In genomic region chr2:30897291-30897690, GRCm38 (mm10) we compare ENCODE assay signal across 12 mouse cellular contexts. TPM values are rescaled to one million over a fixed set of nuclear protein-coding genes. Genes with fewer than 3 reads are reported as not detected.
DNase-seq lines count a peak whose midpoint lies in the region; ATAC-seq and TF ChIP-seq lines count a peak whose summit lies in the region.
"Had no signal": no experiment of that assay in that cellular context is flagged by ENCODE, and none has a peak within 500 bp of the region (broad histone marks: within the 10 kb centered on the region; RNA-seq: fewer than 3 reads in every experiment).

No protein-coding gene starts in this region.

- 0 out of 2 replicates have a peak overlapping the region, but pooled peaks have one; percentile 24 for H3K9ac ChIP-seq in hindbrain, embryonic 13.5 days
- no peak overlapping the region for H3K9ac ChIP-seq in hindbrain, embryonic 11.5 days (ENCODE audit: low read depth, low read length)
- 0 out of 2 replicates have a peak overlapping the region, but pooled peaks have one; percentile 10 for H3K9ac ChIP-seq in kidney, embryonic 16.5 days (replicated peaks; ENCODE audit: low read length)

- H3K4me2 ChIP-seq in hindbrain, embryonic 13.5 days: no peak overlapping the region
- no peak overlapping the region for H3K4me2 ChIP-seq in hindbrain, embryonic 11.5 days (replicated peaks; ENCODE audit: low read depth, low read length)
- no peak overlapping the region for H3K4me2 ChIP-seq in kidney, embryonic 16.5 days (replicated peaks; ENCODE audit: low read depth, low read length)

- intact Hi-C loops in left cerebral cortex, postnatal 25 days (cut with DNase I): no loop called here

- TF ChIP-seq POLR2A in thymus, adult 2 months (IDR thresholded peaks at IDR 0.05; ENCODE audit: control insufficient read depth, extremely low read depth, insufficient read depth, low read length, poor library complexity): no peak

- WGBS in hindbrain, embryonic 13.5 days: 44% methylated on average over 6 of the region's 6 CpGs
- WGBS in hindbrain, embryonic 11.5 days: 46% methylated on average over 6 of the region's 6 CpGs
- 5% methylated on average over 6 of the region's 6 CpGs for WGBS in thymus, adult 2 months
- WGBS in kidney, embryonic 16.5 days: 32% methylated on average over 6 of the region's 6 CpGs

- peaks cover 16% of the 10 kb centered on the region for H3K27me3 ChIP-seq in hindbrain, embryonic 13.5 days
- H3K27me3 ChIP-seq in hindbrain, embryonic 11.5 days (ENCODE audit: control insufficient read depth, insufficient read depth, low read length): no peaks in the 10 kb centered on the region
- no peaks in the 10 kb centered on the region for H3K27me3 ChIP-seq in thymus, adult 2 months (ENCODE audit: control insufficient read depth, insufficient read depth, low read length)
- no peaks in the 10 kb centered on the region for H3K27me3 ChIP-seq in kidney, embryonic 16.5 days (ENCODE audit: insufficient read depth, low read length)

- DNase-seq in hindbrain, embryonic 11.5 days (ENCODE audit: low spot score): no peak
- DNase-seq in thymus, adult 2 months: no peak
- no peak for DNase-seq in thymus, postnatal 10 days (ENCODE audit: low spot score in 2 of 2)
- DNase-seq in thymus, postnatal 4 days: peak; percentile 24
- DNase-seq in left cerebral cortex, postnatal 25 days (ENCODE audit: low spot score in 2 of 2): no peak
- no peak for DNase-seq in testis, postnatal 10 days (ENCODE audit: low spot score)
- DNase-seq: heart, postnatal 4 days; midbrain, embryonic 14.5 days had no signal

- H3K27ac ChIP-seq in hindbrain, embryonic 13.5 days: no peak overlapping the region
- no peak overlapping the region for H3K27ac ChIP-seq in hindbrain, embryonic 11.5 days (ENCODE audit: low read depth, low read length)
- H3K27ac ChIP-seq in thymus, adult 2 months (ENCODE audit: control insufficient read depth, insufficient read depth, low read length): peak overlapping the region; percentile 3; the same call in 1 of the 2 replicates
- 0 out of 2 replicates have a peak overlapping the region, but pooled peaks have one; percentile 45 for H3K27ac ChIP-seq in kidney, embryonic 16.5 days (ENCODE audit: low read length)

- H3K9me3 ChIP-seq in hindbrain, embryonic 13.5 days: no peaks in the 10 kb centered on the region
- H3K9me3 ChIP-seq in hindbrain, embryonic 11.5 days (ENCODE audit: control insufficient read depth, low read length): no peaks in the 10 kb centered on the region
- no peaks in the 10 kb centered on the region for H3K9me3 ChIP-seq in kidney, embryonic 16.5 days (ENCODE audit: low read length)

- peaks cover 17% of the 10 kb centered on the region for H3K4me1 ChIP-seq in hindbrain, embryonic 13.5 days (replicated peaks)
- H3K4me1 ChIP-seq in hindbrain, embryonic 11.5 days (replicated peaks; ENCODE audit: control insufficient read depth, insufficient read depth, low read length): peaks cover 2% of the 10 kb centered on the region
- peaks cover 19% of the 10 kb centered on the region for H3K4me1 ChIP-seq in thymus, adult 2 months (replicated peaks; ENCODE audit: control insufficient read depth, insufficient read depth, low read length)
- peaks cover 29% of the 10 kb centered on the region for H3K4me1 ChIP-seq in kidney, embryonic 16.5 days (ENCODE audit: insufficient read depth, low read length)

- ATAC-seq in hindbrain, embryonic 13.5 days (ENCODE audit: low FRiP score): 0 out of 2 replicates have a peak, but pooled peaks have one; percentile 21
- no peak for ATAC-seq in hindbrain, embryonic 11.5 days (ENCODE audit: low FRiP score)
- peak; percentile 21; the same call in 1 of the 2 replicates for ATAC-seq in kidney, embryonic 16.5 days (ENCODE audit: low FRiP score, low TSS enrichment)
- ATAC-seq: forebrain, embryonic 16.5 days had no signal

- no peak for TF ChIP-seq CTCF in thymus, adult 2 months (IDR thresholded peaks at IDR 0.05; ENCODE audit: borderline replicate concordance, control insufficient read depth, extremely low read depth, insufficient read depth, low read length, poor library complexity)

- no peak overlapping the region for H3K4me3 ChIP-seq in hindbrain, embryonic 13.5 days
- H3K4me3 ChIP-seq in hindbrain, embryonic 11.5 days (ENCODE audit: low read depth, low read length): no peak overlapping the region
- no peak overlapping the region for H3K4me3 ChIP-seq in thymus, adult 2 months (ENCODE audit: control insufficient read depth, insufficient read depth, low read length)
- no peak overlapping the region for H3K4me3 ChIP-seq in kidney, embryonic 16.5 days (ENCODE audit: low read length)

- H3K36me3 ChIP-seq in hindbrain, embryonic 13.5 days: no peaks in the 10 kb centered on the region
- no peaks in the 10 kb centered on the region for H3K36me3 ChIP-seq in hindbrain, embryonic 11.5 days (ENCODE audit: control insufficient read depth, insufficient read depth, low read length)
- H3K36me3 ChIP-seq in thymus, adult 2 months (ENCODE audit: control insufficient read depth, insufficient read depth, low read length): no peaks in the 10 kb centered on the region
- no peaks in the 10 kb centered on the region for H3K36me3 ChIP-seq in kidney, embryonic 16.5 days (ENCODE audit: insufficient read depth, low read length)

RNA-seq across cellular contexts. Expression of gene Ptges, which starts 32.4 kb away (rescaled TPM):
- polyA plus RNA-seq in hindbrain, embryonic 13.5 days (2015; fragmentation: Nextera tagmentation; extraction: Ambion mirVana): 3.8 and 5.8 TPM in 2 replicates
- 5.5 and 5.6 TPM in 2 replicates for polyA plus RNA-seq in hindbrain, embryonic 11.5 days (2014; fragmentation: Nextera tagmentation; extraction: Ambion mirVana)
- 10.1 and 12.3 TPM in 2 replicates for polyA plus RNA-seq in thymus, adult 2 months (2012; rRNA removed)
- 19.1 and 25.2 TPM in 2 replicates for polyA plus RNA-seq in kidney, embryonic 16.5 days (2015; fragmentation: Nextera tagmentation; extraction: Ambion mirVana)
- 1 to 10 TPM; 4.5 to 5.1 TPM for total RNA-seq in left cerebral cortex, postnatal 25 days (2021)
- total RNA-seq: MEL had no signal

RNA-seq across cellular contexts. Expression of gene Tor1b, which starts 55.5 kb away (rescaled TPM):
- 17.4 and 17.6 TPM in 2 replicates for polyA plus RNA-seq in hindbrain, embryonic 13.5 days (2015; fragmentation: Nextera tagmentation; extraction: Ambion mirVana)
- polyA plus RNA-seq in hindbrain, embryonic 11.5 days (2014; fragmentation: Nextera tagmentation; extraction: Ambion mirVana): 18.7 and 21.5 TPM in 2 replicates
- polyA plus RNA-seq in thymus, adult 2 months (2012; rRNA removed): 35.5 and 41.7 TPM in 2 replicates
- 38.9 and 40.4 TPM in 2 replicates for polyA plus RNA-seq in kidney, embryonic 16.5 days (2015; fragmentation: Nextera tagmentation; extraction: Ambion mirVana)
- 10 to 100 TPM; 31.7 to 32.8 TPM for total RNA-seq in left cerebral cortex, postnatal 25 days (2021)

Comparison
In these comparisons a context has a peak if more than half of its experiments do, and no peak if none do; other contexts are left out.
1. H3K27ac ChIP-seq: peak in thymus, adult 2 months (single experiment) and kidney, embryonic 16.5 days (single experiment); none in hindbrain, embryonic 13.5 days (single experiment) and hindbrain, embryonic 11.5 days (single experiment).